Mouse (Mus musculus) megakaryocyte, embryonic 14.5 days (primary cell): ENCODE results near the gene Slc23a4.

ENCODE experiments used
- FLI1 ChIP-seq: IDR thresholded peaks from 2 replicates; pipeline ENCODE4 v1.6.1; 2012; ENCODE audit warnings: low read length, inconsistent platforms, mixed read lengths
- GATA1 ChIP-seq: IDR thresholded peaks from 3 replicates; pipeline ENCODE4 v1.6.1; 2012; ENCODE audit warnings: mixed read lengths, low read length, inconsistent platforms, borderline replicate concordance

DNA sequence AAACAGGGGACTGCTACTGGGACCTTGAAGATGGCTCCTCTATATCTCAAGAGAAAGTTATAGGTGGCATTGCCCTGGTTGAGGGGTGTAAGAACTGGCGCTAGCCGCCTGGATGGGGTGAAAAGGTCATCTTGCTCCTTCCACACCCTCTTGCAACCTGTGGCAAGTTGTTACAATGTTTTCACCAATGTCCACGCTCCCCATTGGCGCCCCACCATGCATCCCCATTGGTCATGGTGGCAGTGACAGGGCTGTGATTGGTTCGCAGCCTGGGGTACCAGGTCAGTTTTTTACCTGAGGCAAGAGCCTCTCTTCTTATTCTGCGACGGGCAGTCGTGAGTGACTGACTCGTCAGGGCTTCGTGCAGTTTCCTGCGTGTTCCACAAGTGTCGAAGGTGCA is 67.6 kb downstream of the Slc23a4 start:
- TF ChIP-seq GATA1 (no peak), FLI1 (no peak)
